8 mouse cellular contexts compared by ENCODE assay signal in genomic region chr12:74284020-74284684, GRCm38 (mm10). TPM values are rescaled to one million over a fixed set of nuclear protein-coding genes. Genes with fewer than 3 reads are reported as not detected.
DNase-seq lines count a peak whose midpoint lies in the region; ATAC-seq and TF ChIP-seq lines count a peak whose summit lies in the region.
"Had no signal": no experiment of that assay in that cellular context is flagged by ENCODE, and none has a peak within 500 bp of the region (broad histone marks: within the 10 kb centered on the region; RNA-seq: fewer than 3 reads in every experiment).

No protein-coding gene starts in this region.

- peak; percentile 53 for TF ChIP-seq CTCF in heart, postnatal 0 days (IDR thresholded peaks at IDR 0.05; ENCODE audit: low read depth)
- no peak for TF ChIP-seq CTCF in thymus, adult 2 months (IDR thresholded peaks at IDR 0.05; ENCODE audit: borderline replicate concordance, control insufficient read depth, extremely low read depth, insufficient read depth, low read length, poor library complexity)

- H3K4me1 ChIP-seq in forebrain, embryonic 14.5 days (ENCODE audit: control insufficient read depth, insufficient read depth, low read length) = peaks cover 10% of the 10 kb centered on the region
- H3K4me1 ChIP-seq in heart, postnatal 0 days (ENCODE audit: control insufficient read depth, insufficient read depth) = peaks cover 8% of the 10 kb centered on the region; the same call in 1 of the 2 replicates
- H3K4me1 ChIP-seq in liver, embryonic 12.5 days = no peaks in the 10 kb centered on the region
- peaks cover 7% of the 10 kb centered on the region for H3K4me1 ChIP-seq in neural tube, embryonic 12.5 days
- H3K4me1 ChIP-seq in thymus, adult 2 months (replicated peaks; ENCODE audit: control insufficient read depth, insufficient read depth, low read length) = no peaks in the 10 kb centered on the region

- no peaks in the 10 kb centered on the region for H3K36me3 ChIP-seq in forebrain, embryonic 14.5 days (ENCODE audit: control insufficient read depth, insufficient read depth, low read length)
- H3K36me3 ChIP-seq in heart, postnatal 0 days (replicated peaks; ENCODE audit: control insufficient read depth, insufficient read depth, low read length) = no peaks in the 10 kb centered on the region
- H3K36me3 ChIP-seq in liver, embryonic 12.5 days = no peaks in the 10 kb centered on the region
- no peaks in the 10 kb centered on the region for H3K36me3 ChIP-seq in neural tube, embryonic 12.5 days
- no peaks in the 10 kb centered on the region for H3K36me3 ChIP-seq in thymus, adult 2 months (ENCODE audit: control insufficient read depth, insufficient read depth, low read length)

- ATAC-seq in forebrain, embryonic 14.5 days = peak; percentile 98
- peak; percentile 94 for ATAC-seq in heart, postnatal 0 days (ENCODE audit: insufficient read depth, low read depth)
- peak; percentile 47; the same call in 1 of the 2 replicates for ATAC-seq in liver, embryonic 12.5 days
- ATAC-seq in neural tube, embryonic 12.5 days (ENCODE audit: low FRiP score, low read depth) = peak; percentile 96

- H3K4me3 ChIP-seq in forebrain, embryonic 14.5 days (ENCODE audit: low read depth, low read length) = peak overlapping the region; percentile 43
- H3K4me3 ChIP-seq in heart, postnatal 0 days (ENCODE audit: low read depth, low read length) = peak overlapping the region; percentile 40
- H3K4me3 ChIP-seq in liver, embryonic 12.5 days = peak overlapping the region; percentile 27; the same call in 1 of the 2 replicates
- peak overlapping the region; percentile 40 for H3K4me3 ChIP-seq in neural tube, embryonic 12.5 days
- H3K4me3 ChIP-seq in thymus, adult 2 months (ENCODE audit: control insufficient read depth, insufficient read depth, low read length) = no peak overlapping the region

- peak overlapping the region; percentile 93 for H3K4me2 ChIP-seq in forebrain, embryonic 14.5 days (ENCODE audit: low read length)
- H3K4me2 ChIP-seq in heart, postnatal 0 days (ENCODE audit: low read depth, low read length) = peak overlapping the region; percentile 71
- H3K4me2 ChIP-seq in liver, embryonic 12.5 days = peak overlapping the region; percentile 52
- H3K4me2 ChIP-seq in neural tube, embryonic 12.5 days (replicated peaks) = peak overlapping the region; percentile 84

- no peak for TF ChIP-seq POLR2A in thymus, adult 2 months (IDR thresholded peaks at IDR 0.05; ENCODE audit: control insufficient read depth, extremely low read depth, insufficient read depth, low read length, poor library complexity)

- H3K9ac ChIP-seq in forebrain, embryonic 14.5 days (ENCODE audit: low read length) = peak overlapping the region; percentile 63
- H3K9ac ChIP-seq in heart, postnatal 0 days (replicated peaks; ENCODE audit: low read depth, low read length) = no peak overlapping the region
- H3K9ac ChIP-seq in liver, embryonic 12.5 days = no peak overlapping the region
- H3K9ac ChIP-seq in neural tube, embryonic 12.5 days = 0 out of 2 replicates have a peak overlapping the region, but pooled peaks have one; percentile 17

- under 1% methylated on average over 49 of the region's 49 CpGs for WGBS in forebrain, embryonic 14.5 days
- WGBS in heart, postnatal 0 days = 1% methylated on average over 49 of the region's 49 CpGs
- WGBS in liver, embryonic 12.5 days (ENCODE audit: insufficient replicate concordance) = 1% methylated on average over 49 of the region's 49 CpGs
- under 1% methylated on average over 49 of the region's 49 CpGs for WGBS in neural tube, embryonic 12.5 days
- 3% methylated on average over 49 of the region's 49 CpGs for WGBS in thymus, adult 2 months

- H3K9me3 ChIP-seq in forebrain, embryonic 14.5 days (replicated peaks; ENCODE audit: control insufficient read depth, low read length) = no peaks in the 10 kb centered on the region
- H3K9me3 ChIP-seq in heart, postnatal 0 days (replicated peaks; ENCODE audit: control insufficient read depth, low read length) = no peaks in the 10 kb centered on the region
- no peaks in the 10 kb centered on the region for H3K9me3 ChIP-seq in liver, embryonic 12.5 days (replicated peaks)
- H3K9me3 ChIP-seq in neural tube, embryonic 12.5 days = no peaks in the 10 kb centered on the region

- H3K27ac ChIP-seq in forebrain, embryonic 14.5 days (ENCODE audit: low read depth, low read length) = no peak overlapping the region
- no peak overlapping the region for H3K27ac ChIP-seq in heart, postnatal 0 days (ENCODE audit: low read depth)
- no peak overlapping the region for H3K27ac ChIP-seq in liver, embryonic 12.5 days
- no peak overlapping the region for H3K27ac ChIP-seq in neural tube, embryonic 12.5 days
- no peak overlapping the region for H3K27ac ChIP-seq in thymus, adult 2 months (ENCODE audit: control insufficient read depth, insufficient read depth, low read length)

- TF ChIP-seq EP300 in heart, postnatal 0 days (IDR thresholded peaks at IDR 0.05; ENCODE audit: low read depth) = no peak

- DNase-seq in cerebellum, adult 11-12 months = peak; percentile 57
- peak; percentile 97 for DNase-seq in forebrain, embryonic 14.5 days (ENCODE audit: low spot score)
- DNase-seq in heart, postnatal 0 days (ENCODE audit: low spot score) = peak; percentile 84
- DNase-seq in kidney, postnatal 25 days = peak; percentile 36 to 53
- peak; percentile 35 for DNase-seq in thymus, adult 2 months

- no peaks in the 10 kb centered on the region; the same call in 1 of the 2 replicates for H3K27me3 ChIP-seq in forebrain, embryonic 14.5 days (replicated peaks; ENCODE audit: control insufficient read depth, insufficient read depth, low read length)
- H3K27me3 ChIP-seq in heart, postnatal 0 days (ENCODE audit: control insufficient read depth, insufficient read depth, low read length) = peaks cover 37% of the 10 kb centered on the region
- H3K27me3 ChIP-seq in liver, embryonic 12.5 days (replicated peaks) = peaks cover 39% of the 10 kb centered on the region
- peaks cover 14% of the 10 kb centered on the region for H3K27me3 ChIP-seq in neural tube, embryonic 12.5 days (replicated peaks)
- H3K27me3 ChIP-seq in thymus, adult 2 months (ENCODE audit: control insufficient read depth, insufficient read depth, low read length) = peaks cover 2% of the 10 kb centered on the region; the same call in 1 of the 2 replicates

RNA-seq across cellular contexts. Expression of gene Gm11042, which starts 32.0 kb away (rescaled TPM):
- not detected in 2 replicates for polyA plus RNA-seq in forebrain, embryonic 14.5 days (2014; fragmentation: Nextera tagmentation; extraction: Ambion mirVana)
- not detected in 2 replicates for total RNA-seq in heart, postnatal 0 days (2014; rRNA removed; ENCODE audit: low replicate concordance)
- not detected in 2 replicates for polyA plus RNA-seq in heart, postnatal 0 days (2015; fragmentation: Nextera tagmentation; extraction: Ambion mirVana)
- not detected in 2 replicates for polyA plus RNA-seq in liver, embryonic 12.5 days (2016; fragmentation: Nextera tagmentation; extraction: Ambion mirVana)
- not detected in 2 replicates for polyA plus RNA-seq in neural tube, embryonic 12.5 days (2016; fragmentation: Nextera tagmentation; extraction: Ambion mirVana)
- polyA plus RNA-seq in thymus, adult 2 months (2012; rRNA removed) = not detected in 2 replicates
- total RNA-seq: gastrocnemius, adult 8-10 months had no signal

Comparison
In these comparisons a context has a peak if more than half of its experiments do, and no peak if none do; other contexts are left out.
1. DNase-seq: peak in every context shown above with its lines; median percentile 97 in forebrain, embryonic 14.5 days; 84 in heart, postnatal 0 days; 57 in cerebellum, adult 11-12 months; 44 in kidney, postnatal 25 days; 35 in thymus, adult 2 months.
2. ATAC-seq: peak in every context shown above with its lines; median percentile 98 in forebrain, embryonic 14.5 days; 96 in neural tube, embryonic 12.5 days; 94 in heart, postnatal 0 days; 47 in liver, embryonic 12.5 days.
3. H3K9ac ChIP-seq: peak in forebrain, embryonic 14.5 days (single experiment) and neural tube, embryonic 12.5 days (single experiment); none in heart, postnatal 0 days (single experiment) and liver, embryonic 12.5 days (single experiment).
4. Peak in every context shown above with its lines, with median percentiles within 50 percentile points of each other: H3K4me2 ChIP-seq.